Mouse (Mus musculus): ENCODE results near the gene Scgb2b18.
"Not testable (repeated sequence)": the region's sequence is repeated elsewhere in the genome, so short reads cannot be mapped to it uniquely, and the experiment has no call there.

Scgb2b18 gene

DNA sequence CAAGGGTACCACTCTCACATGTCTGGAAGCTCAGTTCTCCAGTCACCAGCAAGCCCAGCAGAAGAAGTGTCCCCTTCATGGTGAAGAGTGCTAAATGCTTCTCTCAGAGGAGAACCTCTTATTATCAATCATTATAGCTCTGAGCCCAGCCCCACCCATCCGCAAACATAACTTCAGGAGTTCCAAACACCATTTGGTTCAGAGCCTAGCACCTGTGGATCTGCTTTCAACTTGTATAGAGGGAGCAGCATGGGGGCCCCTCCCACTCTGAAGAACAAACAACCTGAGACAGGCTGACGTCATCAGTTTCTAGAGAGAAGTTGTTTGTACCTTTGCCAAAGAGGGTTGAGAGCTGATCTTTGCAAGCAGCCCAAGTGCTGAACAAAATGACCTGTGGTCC is at the start of gene Scgb2b18:
Gene Scgb2b18 (minus strand): TSS at position 101 of the 400 bp plus-strand sequence.
- DNase-seq (ENCODE audit: low spot score), result not testable (repeated sequence)

- DNase-seq (ENCODE audit: low spot score), result not testable (repeated sequence)
Observed at GRCm38 (mm10) chr7:33185268-33185667, 11.6 kb upstream of the Scgb2b18 start, which contains the start of gene Scgb1b18. Scgb1b18 (plus strand) TSS chr7:33185568.

Data from spleen, adult 12 weeks (tissue).